Mouse (Mus musculus) thymus, postnatal 0 days (tissue): ENCODE results near the gene Catspere2. TPM values are rescaled to one million over a fixed set of nuclear protein-coding genes. Genes with fewer than 3 reads are reported as not detected.
"Not testable (repeated sequence)": the region's sequence is repeated elsewhere in the genome, so short reads cannot be mapped to it uniquely, and the experiment has no call there.

Experiments
- DNase-seq: peaks from one replicate; pipeline ENCODE4 v3.0.0-alpha.2; 2015; ENCODE audit warnings: low spot score
- polyA plus RNA-seq: library from polyadenylated mRNA; unstranded; fragments of >200 nt; fragmentation: Nextera tagmentation; extraction: Ambion mirVana; gene quantifications from 2 replicates; pipeline ENCODE4 v1.2.1, GENCODE M21; 2015

Catspere2 gene
- polyA plus RNA-seq = 0.13 and 0.20 TPM in 2 replicates

DNA sequence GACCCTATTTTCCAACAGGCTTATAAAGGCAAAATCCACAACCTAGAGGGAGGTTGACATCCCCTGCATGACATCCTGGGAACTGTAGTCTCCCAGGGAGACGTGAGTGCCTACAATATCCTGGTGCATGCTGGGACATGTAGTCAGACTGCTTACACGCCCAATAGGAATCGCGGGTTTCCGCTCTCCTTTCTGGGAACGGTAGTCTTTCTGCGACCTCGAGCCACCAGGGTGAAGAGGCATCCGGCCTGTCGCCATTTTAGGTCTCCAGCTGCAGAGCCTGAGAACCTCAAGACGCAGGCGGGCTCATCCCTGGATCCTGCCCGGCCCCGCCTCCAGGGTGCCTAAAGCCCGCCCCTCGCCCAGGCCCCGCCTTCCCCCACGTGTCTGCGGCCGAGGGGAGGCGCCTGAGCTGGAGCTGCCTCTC, at the start of gene Catspere2:
Gene Catspere2 (plus strand): TSS at position 400 of the 427 bp plus-strand sequence.
- peak; percentile 95 for DNase-seq

DNA sequence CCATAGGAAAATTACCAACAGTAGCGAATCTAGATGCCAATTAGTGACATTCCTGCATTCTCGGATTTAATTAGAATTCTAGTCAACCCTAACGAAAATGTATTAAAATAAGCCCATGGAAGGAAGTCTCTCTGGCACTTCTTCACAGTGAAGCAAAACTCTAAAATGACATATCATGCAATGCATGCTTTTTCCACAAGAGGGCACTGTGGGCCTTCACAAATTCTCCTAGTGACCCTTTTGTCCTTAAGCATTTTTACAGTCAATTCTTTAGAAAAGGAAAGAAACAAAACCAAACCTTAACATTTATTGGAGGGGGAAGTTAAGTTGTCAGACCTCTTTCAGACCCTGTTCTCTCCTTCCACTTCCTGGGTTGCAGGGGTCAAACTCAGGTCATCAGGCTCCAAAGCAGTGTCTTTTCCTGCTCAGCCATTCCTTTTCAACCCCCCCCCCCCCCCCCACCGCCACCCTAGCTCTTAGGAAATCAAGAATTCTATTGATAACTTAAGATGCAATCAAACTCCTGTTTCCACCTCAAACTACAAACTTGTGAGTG, 42.7 kb upstream of the Catspere2 start:
- peak; percentile 17 for DNase-seq

DNA sequence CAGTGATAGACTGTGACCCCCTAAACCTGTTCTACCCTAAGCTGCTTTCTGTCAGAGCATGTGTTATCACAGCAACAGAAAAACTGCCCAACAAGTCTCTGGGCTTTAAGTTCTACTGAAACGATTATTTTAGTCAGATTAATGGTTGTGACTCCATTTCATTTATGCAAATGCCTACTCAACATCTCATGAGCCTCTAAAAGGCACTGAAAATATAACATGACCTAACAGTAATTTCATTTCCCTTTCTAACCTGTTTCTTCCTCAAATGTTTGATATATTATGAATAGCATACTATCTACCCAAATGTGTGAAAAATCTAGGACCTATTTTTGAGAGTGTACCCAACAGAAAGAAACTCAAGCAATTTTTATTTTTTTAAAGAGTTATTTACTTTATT, 1.9 kb upstream of the Catspere2 start:
- DNase-seq = no peak

DNA sequence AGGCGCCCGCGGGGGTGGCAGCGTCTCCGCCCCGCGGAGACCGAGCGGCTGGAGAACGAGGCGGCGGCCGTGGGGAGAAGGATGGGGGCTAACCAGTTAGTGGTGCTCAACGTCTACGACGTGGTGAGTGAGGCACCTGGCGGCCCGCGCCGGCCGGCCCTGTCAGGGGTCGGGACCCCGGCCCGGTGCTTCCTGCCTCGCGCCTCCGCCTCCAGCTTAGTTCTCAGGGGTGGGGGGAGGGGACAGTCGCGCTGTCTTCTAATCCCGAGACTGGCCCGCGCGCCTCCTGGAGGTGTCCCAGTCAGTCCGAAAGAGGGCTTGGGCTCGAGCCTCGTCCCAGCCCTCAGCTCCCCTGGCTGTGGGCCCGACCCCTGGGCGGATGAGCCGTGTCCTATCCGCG, 359 bp downstream of the Catspere2 start:
- not testable (repeated sequence) for DNase-seq

DNA sequence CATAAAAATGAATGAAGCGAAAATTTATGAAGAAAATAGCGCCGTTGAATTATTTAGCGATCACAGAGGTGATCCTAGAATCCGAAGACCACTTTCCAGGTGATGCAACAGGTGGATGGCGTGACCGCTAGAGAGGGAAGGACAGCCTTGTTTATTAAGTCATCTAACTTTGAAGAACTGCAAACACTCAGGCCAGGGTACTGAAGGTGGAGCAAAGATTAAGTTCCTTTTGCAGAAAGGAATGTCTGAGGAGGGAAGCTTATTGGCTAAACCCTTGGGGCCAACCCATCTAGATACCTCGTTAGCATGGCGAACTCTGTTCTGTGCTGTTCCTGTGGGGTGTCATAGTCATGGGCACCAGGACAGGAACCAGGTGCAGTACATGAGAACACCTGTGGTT, 983 bp downstream of the Catspere2 start:
- DNase-seq = no peak

DNA sequence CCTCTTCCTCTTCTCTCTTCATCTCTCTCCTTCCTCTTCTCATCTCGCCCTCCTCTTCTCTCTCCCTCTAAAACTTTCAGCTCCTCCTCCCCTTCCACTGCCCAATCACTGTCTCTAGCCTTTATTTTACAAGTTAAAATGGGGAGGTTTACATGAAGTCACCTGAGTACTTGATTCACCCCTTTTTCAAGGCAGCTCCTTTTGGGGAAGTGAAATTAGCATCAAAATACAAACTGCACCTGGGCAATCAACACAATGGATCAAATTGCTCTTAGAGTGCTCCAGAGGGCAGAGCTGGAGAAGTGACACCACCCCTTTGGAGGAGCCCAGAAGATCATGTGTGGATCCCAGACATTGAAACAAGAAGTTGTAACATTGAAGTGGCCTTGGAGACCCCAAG, 4.3 kb downstream of the Catspere2 start:
- DNase-seq = not testable (repeated sequence)

DNA sequence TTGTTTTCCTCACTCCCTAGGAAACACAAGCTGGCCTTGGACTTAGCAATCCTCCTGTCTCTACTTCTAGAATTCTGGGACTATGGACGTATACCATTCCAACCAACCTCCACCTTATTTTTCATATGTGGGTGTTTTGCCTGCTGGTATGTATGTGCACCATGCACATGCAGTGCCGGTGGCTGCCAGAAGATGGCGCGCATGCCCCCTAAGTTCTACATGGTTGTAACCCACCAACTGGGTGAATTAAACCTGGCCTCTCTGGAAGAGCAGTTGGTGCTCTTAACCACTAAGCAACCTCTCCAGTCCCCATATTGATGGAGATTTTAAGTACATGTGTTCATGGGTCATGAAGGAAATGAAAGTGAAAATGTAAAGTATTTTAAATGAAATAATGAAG, 89.6 kb downstream of the Catspere2 start:
- peak; percentile 7 for DNase-seq

DNA sequence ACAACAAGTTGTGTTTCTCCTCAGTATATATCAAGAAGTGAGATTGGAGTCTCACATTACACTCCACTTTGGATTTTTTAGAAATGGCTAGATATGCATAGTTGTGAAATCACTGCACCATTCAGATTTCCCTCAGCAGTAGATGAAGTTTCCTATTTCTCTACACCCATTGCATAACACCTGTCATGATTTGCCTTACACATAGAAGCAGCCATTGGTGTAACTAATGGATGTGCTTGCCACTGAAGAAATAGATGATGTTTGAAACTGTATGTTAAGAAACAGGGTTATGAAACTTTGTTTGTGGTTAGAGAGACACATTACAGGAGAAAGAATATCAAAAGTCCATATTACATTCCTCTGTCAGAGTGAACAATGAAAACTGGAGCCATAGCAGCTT, 114.6 kb downstream of the Catspere2 start:
- DNase-seq = not testable (repeated sequence)

DNA sequence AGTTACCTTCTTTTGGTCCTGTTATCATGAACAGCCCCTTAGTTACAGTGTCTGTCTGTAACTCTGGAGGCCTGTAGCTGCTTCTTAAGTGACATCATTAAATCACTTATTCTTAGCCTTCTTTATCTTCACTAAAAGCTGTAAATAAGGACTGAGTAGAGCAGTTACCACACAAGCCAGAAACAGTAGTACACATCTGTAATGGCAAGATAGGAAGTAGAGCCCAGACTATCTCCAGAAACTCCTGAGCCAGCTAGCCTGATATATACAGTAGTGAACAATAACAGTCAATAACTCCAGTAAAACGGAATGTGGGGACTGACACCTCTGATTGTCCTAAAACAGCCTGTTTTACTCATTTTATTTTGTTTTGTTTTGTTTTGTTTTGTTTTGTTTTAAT, 125.3 kb downstream of the Catspere2 start:
- not testable (repeated sequence) for DNase-seq

DNA sequence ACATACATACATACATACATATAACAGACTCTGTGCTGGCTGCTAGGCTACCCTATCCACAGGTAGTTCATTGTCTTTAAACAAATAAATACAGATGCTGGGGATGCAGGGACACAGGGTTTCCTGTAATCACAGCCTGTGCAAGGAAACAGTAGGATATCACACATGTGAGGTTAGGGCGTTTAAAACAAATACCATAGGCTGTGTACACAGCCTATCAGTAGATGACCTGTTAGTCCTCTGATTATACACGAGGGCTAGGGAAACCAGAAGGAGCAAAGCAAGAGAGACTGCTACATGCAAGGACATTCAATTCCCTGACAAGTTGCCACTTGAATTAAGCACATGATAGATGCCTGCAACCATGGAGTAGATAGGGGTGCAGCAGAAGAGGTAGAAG, 139.0 kb downstream of the Catspere2 start:
- not testable (repeated sequence) for DNase-seq

DNA sequence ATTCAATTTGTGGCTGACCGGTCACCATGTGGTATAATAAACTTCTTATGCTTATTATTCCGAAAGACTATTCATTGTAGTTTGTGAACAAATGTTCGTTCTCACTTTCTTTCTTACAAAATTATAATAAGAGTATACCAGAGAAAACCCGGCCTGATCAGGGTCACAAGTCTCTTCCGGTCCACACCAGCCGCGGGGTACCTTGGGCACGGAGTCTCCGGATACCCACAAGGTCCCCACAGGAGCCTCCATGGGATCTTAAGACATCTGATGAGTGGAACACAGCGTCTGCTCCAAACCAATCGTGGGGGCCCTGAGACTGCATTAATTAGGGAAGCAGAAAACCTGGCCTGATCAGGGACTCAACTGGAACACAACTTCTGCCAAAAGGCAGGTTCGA, 151.1 kb downstream of the Catspere2 start:
- DNase-seq = no peak

DNA sequence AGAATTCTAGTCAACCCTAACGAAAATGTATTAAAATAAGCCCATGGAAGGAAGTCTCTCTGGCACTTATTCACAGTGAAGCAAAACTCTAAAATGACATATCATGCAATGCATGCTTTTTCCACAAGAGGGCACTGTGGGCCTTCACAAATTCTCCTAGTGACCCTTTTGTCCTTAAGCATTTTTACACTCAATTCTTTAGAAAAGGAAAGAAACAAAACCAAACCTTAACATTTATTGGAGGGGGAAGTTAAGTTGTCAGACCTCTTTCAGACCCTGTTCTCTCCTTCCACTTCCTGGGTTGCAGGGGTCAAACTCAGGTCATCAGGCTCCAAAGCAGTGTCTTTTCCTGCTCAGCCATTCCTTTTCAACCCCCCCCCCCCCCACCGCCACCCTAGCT, 163.3 kb downstream of the Catspere2 start:
- DNase-seq = peak; percentile 39

DNA sequence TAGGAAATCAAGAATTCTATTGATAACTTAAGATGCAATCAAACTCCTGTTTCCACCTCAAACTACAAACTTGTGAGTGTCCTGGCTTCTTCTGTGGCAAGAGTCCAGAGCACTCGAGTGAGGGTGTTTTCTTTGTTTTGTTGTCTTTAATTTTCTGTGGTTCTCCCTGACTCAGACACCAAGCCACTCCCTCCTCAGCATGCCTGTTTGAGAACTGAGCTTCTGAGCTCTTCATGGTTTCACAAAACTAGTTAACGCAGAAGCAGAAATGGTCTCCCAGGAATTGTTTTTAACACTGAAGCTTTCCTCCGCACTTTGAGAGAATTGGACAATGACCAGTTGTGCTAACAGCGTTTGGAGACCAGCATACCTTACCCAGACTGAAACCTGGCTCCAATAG, 163.7 kb downstream of the Catspere2 start:
- not testable (repeated sequence) for DNase-seq

DNA sequence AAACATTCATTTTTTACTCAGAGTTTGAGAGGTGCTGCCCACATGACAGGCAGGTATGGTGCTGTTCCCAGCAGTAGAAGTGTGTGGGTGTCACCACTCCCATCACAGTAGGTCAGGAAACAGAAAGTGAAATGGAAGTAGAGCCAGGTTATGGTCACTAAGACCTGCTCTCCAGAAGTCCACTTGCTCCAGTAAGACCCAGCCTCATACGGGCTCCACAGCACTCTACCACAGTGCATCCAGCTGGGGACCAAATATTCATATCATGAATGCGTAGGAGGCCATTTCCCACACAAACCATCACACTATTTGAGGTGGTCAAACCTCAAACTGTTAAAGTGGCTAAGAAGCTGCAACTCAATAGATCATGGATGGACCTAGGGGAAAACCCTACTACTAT, 199.0 kb downstream of the Catspere2 start:
- DNase-seq = no peak

DNA sequence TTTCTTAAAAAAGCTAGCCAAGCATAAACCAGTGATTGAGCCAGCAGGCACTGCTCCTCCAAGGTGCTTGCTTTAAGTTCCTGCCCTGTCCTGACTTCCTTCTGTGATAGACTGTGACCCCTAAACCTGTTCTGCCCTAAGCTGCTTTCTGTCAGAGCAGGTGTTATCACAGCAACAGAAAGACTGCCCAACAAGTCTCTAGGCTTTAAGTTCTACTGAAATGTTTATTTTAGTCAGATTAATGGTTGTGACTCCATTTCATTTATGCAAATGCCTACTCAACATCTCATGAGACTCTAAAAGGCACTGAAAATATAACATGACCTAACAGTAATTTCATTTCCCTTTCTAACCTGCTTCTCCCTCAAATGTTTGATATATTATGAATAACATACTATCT, 202.4 kb downstream of the Catspere2 start:
- DNase-seq = no peak

DNA sequence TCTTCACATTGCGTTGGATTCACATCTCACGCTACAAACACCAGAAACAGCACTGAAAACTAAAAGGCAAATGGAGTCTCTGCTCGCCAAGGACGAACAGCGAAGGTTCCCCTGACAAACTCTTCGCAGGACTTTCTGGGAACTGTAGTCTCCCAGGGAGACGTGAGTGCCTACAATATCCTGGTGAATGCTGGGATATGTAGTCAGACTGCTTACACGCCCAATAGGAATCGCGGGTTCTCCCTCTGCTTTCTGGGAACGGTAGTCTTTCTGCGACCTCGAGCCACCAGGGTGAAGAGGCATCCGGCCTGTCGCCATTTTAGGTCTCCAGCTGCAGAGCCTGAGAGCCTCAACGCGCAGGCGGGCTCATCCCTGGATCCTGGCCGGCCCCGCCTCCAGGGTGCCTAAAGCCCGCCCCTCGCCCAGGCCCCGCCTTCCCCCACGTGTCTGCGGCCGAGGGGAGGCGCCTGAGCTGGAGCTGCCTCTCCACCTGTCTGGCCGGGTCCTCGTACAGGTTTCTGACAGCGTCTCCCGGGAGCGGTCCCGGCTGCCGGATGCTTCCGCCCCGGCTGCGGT, 204.1 kb downstream of the Catspere2 start, which contains the start of gene Desi2:
Gene Desi2 (plus strand): TSS at position 202 of the 576 bp plus-strand sequence.
- peak; percentile 94 for DNase-seq

DNA sequence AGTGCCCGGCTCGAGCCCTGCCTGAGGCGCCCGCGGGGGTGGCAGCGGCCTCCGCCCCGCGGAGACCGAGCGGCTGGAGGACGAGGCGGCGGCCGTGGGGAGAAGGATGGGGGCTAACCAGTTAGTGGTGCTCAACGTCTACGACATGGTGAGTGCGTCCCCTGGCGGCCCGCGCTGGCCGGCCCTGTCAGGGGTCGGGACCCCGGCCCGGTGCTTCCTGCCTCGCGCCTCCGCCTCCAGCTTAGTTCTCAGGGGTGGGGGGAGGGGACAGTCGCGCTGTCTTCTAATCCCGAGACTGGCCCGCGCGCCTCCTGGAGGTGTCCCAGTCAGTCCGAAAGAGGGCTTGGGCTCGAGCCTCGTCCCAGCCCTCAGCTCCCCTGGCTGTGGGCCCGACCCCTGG, 204.6 kb downstream of the Catspere2 start:
- DNase-seq = peak; percentile 80

DNA sequence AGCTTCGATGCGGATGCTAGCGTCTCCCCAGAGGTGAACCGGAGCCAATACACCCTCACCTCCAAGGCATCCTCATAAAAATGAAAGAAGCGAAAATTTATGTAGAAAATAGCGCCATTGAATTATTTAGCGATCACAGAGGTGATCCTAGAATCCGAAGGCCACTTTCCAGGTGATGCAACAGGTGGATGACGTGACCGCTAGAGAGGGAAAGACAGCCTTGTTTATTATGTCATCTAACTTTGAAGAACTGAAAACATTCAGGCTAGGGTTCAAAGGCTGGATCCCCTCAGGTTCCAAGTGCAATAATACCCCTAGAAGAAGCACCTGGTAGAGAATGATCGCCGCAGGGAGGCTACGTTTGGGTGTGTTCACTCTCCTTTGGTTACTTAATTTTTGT, 205.2 kb downstream of the Catspere2 start:
- peak; percentile 15 for DNase-seq

DNA sequence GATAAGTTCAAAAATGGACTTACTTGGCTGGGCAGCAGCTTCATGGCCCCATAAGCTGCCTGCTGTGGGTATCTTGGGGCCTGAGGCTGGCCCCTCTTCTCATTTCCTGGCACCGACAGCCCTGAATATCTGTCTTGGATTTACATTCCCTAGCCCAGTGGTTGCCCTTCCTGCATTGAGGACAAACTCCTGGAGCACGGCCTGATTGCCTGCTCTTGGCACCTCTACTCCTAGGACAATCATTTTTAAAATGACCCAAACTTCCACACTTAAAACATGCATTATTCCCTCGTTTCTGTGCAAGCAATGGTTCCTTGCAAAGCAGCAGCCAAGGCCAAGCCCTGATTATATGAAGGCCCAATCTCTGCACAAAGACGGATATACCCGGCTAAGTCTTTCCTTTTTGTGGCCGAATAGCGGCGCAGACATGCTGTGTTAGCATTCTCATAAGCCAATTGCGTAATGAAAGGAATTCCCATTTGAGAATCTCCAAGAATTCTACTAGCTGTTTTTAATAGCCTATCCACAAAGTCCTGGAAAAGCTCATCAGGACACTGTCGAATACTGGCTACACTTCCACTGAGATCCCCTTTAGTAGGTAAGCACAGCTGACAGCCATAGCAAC, 222.6 kb downstream of the Catspere2 start:
- no peak for DNase-seq

DNA sequence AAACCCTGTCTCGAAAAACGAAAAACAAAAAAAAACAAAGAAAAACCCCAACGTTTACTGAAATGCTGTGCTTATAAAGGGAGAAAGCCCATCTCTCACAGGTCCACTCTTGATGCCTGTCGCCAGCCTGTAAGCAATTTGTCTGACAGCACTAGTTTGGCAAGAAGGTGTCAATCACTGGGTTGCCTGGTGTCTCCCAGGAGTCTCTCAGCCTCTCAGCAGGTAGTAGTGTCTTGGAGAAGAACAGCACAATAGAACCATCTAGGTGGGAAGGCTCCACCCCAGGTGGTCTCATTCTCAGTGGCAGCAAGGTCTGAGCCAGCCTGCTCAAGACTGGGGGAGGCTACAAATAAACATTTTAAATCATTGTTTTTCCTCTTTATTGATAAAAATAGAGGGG, 224.6 kb downstream of the Catspere2 start:
- not testable (repeated sequence) for DNase-seq

DNA sequence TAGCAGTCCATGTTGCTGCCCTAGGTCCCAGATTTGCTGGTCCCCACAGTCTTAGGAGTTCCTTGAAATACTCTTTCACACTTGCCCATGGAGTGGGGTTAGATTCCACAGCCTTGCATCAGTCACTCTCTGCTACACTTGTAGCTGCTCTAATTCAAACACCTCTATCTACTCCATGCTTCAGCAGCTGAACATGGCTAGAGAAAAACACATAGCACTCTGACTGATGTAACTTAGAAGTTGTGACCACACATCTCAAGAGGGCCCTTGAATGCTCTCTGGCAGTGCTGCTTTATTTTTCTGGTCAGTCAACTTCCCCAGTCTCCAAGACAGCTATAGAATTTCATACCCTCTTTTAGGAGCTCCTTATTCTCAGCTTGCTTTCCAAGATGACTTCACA, 226.7 kb downstream of the Catspere2 start:
- DNase-seq = no peak

DNA sequence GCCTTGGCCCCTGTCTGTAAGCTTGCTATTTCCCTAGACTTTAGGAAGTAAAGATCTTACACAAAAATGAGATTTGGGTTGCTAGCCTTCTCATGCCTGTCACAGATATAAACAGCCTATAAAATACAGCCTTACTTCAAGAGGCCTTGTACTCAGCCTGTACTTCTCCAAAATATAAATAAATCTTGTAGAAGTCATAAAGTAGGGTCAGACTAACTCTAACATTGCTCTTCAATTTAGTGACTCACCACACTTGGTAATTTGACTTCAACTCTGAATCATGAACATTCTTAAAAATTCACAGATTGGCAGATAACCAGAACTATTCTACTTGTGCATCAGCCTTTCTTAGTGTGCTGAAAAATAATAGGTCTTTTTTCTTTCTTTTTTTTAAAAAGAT, 233.9 kb downstream of the Catspere2 start:
- DNase-seq = no peak

DNA sequence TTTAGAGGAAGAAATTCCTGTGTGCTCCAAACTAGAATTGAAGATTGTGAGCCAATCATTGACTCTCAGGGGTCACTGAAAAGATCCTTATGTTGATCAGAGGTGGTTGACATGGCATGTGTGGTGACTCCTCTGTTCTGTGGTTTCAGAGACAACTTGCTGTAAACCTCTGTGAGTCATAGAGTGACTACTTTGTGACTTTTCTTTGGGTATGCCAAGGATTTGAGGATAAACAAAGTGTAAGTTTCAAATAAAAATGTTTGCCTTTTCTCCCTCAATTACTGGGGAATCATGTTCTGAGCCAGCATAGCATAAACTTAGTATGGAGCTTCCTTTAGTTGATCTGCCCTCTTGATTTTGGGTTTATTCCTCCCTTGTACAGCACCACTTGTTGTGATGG, 235.1 kb downstream of the Catspere2 start:
- no peak for DNase-seq
